Mouse (Mus musculus) forebrain, embryonic 12.5 days (tissue): ENCODE results near the gene Tekt5. TPM values are rescaled to one million over a fixed set of nuclear protein-coding genes. Genes with fewer than 3 reads are reported as not detected.
A peak's percentile ranks its signal among the peaks of the same experiment; 100 is the strongest.

Experiments
- ATAC-seq: fragments of 200-750 bp; cut with Nextera tagmentation; 2 replicates; pipeline ENCODE4 v1.8.0; 2017; ENCODE audit warnings: moderate TSS enrichment; ENCODE audit not compliant: low FRiP score
- H3K27ac ChIP-seq: fragments of 300-500 bp; sonication (generic); 2 replicates; pipeline ENCODE4 v1.5.1; 2016; ENCODE audit warnings: mild to moderate bottlenecking
- H3K27me3 ChIP-seq: fragments of 300-500 bp; sonication (generic); 2 replicates; pipeline ENCODE4 v1.6.1; 2016; ENCODE audit warnings: mild to moderate bottlenecking
- H3K36me3 ChIP-seq: fragments of 300-500 bp; sonication (generic); replicated peaks from 2 replicates; pipeline ENCODE4 v1.6.1; 2016; ENCODE audit warnings: mild to moderate bottlenecking
- H3K4me1 ChIP-seq: fragments of 300-500 bp; sonication (generic); 2 replicates; pipeline ENCODE4 v1.6.1; 2016
- H3K4me2 ChIP-seq: fragments of 300-500 bp; sonication (generic); 2 replicates; pipeline ENCODE4 v1.6.1; 2016; ENCODE audit warnings: mild to moderate bottlenecking, moderate library complexity
- H3K4me3 ChIP-seq: fragments of 300-500 bp; sonication (generic); replicated peaks from 2 replicates; pipeline ENCODE4 v1.5.1; 2016; ENCODE audit warnings: mild to moderate bottlenecking
- H3K9ac ChIP-seq: fragments of 300-500 bp; sonication (generic); 2 replicates; pipeline ENCODE4 v1.6.1; 2016; ENCODE audit warnings: mild to moderate bottlenecking
- H3K9me3 ChIP-seq: fragments of 300-500 bp; sonication (generic); 2 replicates; pipeline ENCODE4 v1.6.1; 2016
- WGBS: fragments of 180-500 bp; shearing (Covaris S2); methylation state at CpG from one replicate; pipeline ENCODE4 v1.1.7; 2016; 5-methylcytosine and 5-hydroxymethylcytosine counted together
- polyA plus RNA-seq: library from polyadenylated mRNA; unstranded; fragments of >200 nt; fragmentation: Nextera tagmentation; extraction: Ambion mirVana; gene quantifications from 2 replicates; pipeline ENCODE4 v1.2.1, GENCODE M21; 2016

The Tekt5 gene
- polyA plus RNA-seq: 0.14 and 0.18 TPM in 2 replicates

DNA sequence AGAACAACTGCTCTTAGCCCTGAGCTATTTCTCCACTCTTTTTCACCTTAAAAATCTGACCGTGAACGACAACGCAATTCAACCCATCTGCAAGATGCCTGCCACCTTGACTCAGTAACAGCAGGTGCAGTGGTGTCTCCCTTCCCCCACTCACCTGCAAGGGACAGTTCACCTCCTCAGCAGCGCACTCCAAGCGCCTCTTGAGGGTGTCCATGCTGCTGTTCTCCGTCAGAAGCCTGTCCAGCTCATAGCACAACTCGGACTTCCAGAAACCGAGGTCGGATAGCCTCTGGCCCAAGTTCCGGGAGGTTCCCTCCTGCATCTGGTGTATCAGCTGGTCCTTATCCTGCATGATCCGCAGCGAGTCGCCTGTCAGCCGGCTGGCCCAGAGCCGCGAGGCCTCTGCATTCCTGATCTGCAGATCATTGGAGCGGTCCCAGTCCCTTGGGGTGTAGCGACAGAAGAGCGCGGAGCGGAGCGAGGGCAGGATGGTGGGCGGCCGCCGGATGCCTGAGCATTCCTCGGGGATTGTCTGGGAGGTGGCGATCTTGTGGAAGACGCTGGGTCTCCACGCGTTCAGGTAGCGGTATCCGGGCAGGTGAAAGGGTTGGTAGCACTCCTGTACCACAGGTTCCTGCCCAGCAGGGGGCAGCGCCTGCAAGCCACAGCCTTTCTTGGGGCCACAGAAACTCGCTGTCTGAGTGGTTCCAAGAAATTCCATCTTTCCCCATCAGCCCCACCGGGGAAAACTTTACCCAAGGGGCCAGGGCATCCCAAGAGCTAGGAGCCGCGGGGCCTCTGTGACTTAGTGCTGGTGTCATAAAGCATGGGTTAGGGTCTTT, at the start of gene Tekt5:
Tekt5 (minus strand) TSS at position 792 of the 842 bp plus-strand sequence.
- Histone ChIP-seq H3K4me1 (peaks cover 6% of the 10 kb centered on the region; the same call in 1 of the 2 replicates), H3K27ac (no peak within 1 kb of the TSS), H3K4me2 (peak within 1 kb of the TSS; percentile 52), H3K9me3 (no peaks in the 10 kb centered on the region), H3K27me3 (peaks cover 22% of the 10 kb centered on the region), H3K4me3 (peak within 1 kb of the TSS; percentile 29), H3K36me3 (no peaks in the 10 kb centered on the region), H3K9ac (no peak within 1 kb of the TSS)
- 7% methylated on average over 37 of the region's 37 CpGs for WGBS
- no peak for ATAC-seq

DNA sequence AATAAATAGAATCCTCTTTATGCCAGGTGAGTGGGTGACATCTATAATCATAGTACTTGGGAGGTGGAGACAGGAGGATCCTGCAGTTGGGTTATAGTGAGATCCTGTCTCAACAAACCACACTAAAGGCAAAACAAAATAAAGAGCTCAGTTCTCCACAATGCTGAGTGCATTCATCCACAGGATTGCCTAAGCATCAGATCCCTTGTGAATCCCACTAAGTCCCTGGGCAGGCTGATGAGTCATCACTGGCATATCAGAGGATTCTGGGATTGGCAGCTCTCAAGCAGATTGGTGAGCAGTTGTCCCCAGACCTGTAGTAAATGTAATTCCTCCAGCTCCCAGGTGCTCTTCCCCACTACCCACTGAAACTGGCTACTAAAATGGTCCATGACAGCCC, 48.4 kb upstream of the Tekt5 start:
- Histone ChIP-seq H3K4me3 (no peak overlapping the region), H3K4me2 (no peak overlapping the region), H3K36me3 (no peaks in the 10 kb centered on the region), H3K27me3 (no peaks in the 10 kb centered on the region), H3K4me1 (peaks cover 33% of the 10 kb centered on the region), H3K27ac (no peak overlapping the region), H3K9ac (no peak overlapping the region), H3K9me3 (no peaks in the 10 kb centered on the region)
- no peak for ATAC-seq

DNA sequence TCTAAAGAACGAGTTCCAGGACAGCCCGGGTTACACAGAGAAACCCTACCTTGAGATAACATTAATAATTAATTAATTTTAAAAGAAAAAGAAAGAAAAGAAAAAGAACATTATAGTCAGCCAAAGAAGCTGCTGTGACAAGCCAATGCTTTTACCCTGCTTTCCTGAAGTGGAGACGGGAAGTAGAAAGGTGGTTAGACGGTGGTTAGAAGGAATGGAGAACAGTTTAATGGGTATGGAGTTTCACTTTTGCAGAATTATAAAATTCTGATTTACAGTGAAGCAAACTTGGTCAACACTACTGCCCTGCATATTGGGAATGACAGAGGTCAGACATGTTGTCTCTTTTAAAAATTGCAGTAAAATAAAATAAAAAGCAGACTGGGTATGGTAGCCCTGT, 46.5 kb upstream of the Tekt5 start:
- WGBS: 92% methylated on average over 4 of the region's 4 CpGs
- H3K4me1 ChIP-seq: peaks cover 25% of the 10 kb centered on the region
- ATAC-seq: no peak
- H3K9ac ChIP-seq: no peak overlapping the region
- H3K36me3 ChIP-seq: peaks cover 6% of the 10 kb centered on the region; the same call in 1 of the 2 replicates
- H3K27ac ChIP-seq: no peak overlapping the region
- no peak overlapping the region for H3K4me2 ChIP-seq
- no peaks in the 10 kb centered on the region for H3K27me3 ChIP-seq
- H3K4me3 ChIP-seq: no peak overlapping the region
- no peaks in the 10 kb centered on the region for H3K9me3 ChIP-seq

DNA sequence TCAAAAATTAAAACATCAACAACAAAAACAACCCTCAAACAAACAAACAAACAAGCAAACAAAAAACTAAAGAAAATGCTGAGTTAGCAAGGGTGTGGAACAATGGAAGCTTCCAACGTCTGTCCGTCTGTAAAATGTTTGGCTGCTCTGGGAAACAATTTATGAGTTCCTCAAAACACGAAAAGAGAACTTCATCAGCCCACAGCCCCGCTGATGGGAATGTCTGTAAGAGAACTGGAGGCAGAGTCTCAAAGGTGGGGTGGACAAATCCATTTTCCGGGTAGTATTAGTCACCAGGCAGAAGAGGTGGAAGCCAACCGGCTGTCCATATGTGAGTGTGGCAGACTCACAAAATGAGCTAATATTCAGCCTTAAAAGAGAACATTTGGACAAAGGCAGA, 46.0 kb upstream of the Tekt5 start:
- H3K36me3 ChIP-seq: peaks cover 6% of the 10 kb centered on the region; the same call in 1 of the 2 replicates
- no peak for ATAC-seq
- H3K4me3 ChIP-seq: no peak overlapping the region
- no peak overlapping the region for H3K9ac ChIP-seq
- no peaks in the 10 kb centered on the region for H3K27me3 ChIP-seq
- H3K4me2 ChIP-seq: no peak overlapping the region
- H3K9me3 ChIP-seq: no peaks in the 10 kb centered on the region
- 92% methylated on average over 6 of the region's 6 CpGs for WGBS
- no peak overlapping the region for H3K27ac ChIP-seq
- H3K4me1 ChIP-seq: peaks cover 20% of the 10 kb centered on the region

DNA sequence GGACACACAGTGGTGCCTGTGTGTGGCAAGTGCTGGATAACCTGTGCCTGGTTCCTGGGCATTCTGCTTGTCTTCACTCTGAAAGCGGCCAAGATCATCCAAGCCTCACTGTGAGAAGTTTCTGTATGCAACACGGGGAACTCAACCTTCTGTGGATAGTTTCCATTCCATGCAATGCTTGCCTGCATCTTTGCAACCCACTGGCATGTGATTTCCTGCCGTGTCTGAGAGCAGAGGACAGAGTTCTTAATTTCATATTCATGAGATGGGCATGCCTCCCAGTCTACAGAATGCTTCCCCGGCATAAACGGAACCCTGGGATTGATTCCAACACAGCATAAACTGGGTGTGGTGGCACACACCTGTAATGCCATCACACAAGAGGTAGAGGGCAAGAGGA, 42.8 kb upstream of the Tekt5 start:
- H3K4me2 ChIP-seq: no peak overlapping the region
- ATAC-seq: no peak
- H3K27ac ChIP-seq: no peak overlapping the region
- H3K36me3 ChIP-seq: peaks cover 6% of the 10 kb centered on the region; the same call in 1 of the 2 replicates
- no peaks in the 10 kb centered on the region for H3K9me3 ChIP-seq
- H3K4me3 ChIP-seq: no peak overlapping the region
- 91% methylated on average over 5 of the region's 5 CpGs for WGBS
- no peaks in the 10 kb centered on the region for H3K27me3 ChIP-seq
- H3K4me1 ChIP-seq: no peaks in the 10 kb centered on the region
- no peak overlapping the region for H3K9ac ChIP-seq

DNA sequence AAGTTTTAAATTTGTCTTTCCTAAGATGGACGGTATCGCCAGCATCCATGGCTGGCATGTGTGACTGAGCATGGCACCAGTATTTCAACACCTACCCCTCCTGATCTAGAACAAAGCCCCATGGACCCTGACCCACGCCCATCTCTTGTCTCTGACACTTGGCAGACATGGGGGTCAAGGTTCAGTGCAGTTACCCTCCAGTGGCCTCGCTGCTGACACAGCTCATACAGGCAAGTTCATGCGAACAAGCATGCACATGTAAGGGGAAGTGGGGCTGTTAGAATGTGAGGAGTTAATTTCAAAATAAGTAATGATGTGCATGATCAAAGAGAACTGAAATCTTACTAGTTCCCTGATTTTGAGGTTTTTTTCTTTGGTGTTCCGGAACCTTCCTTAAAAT, 40.9 kb upstream of the Tekt5 start:
- 92% methylated on average over 6 of the region's 6 CpGs for WGBS
- H3K9me3 ChIP-seq: no peaks in the 10 kb centered on the region
- no peaks in the 10 kb centered on the region for H3K27me3 ChIP-seq
- ATAC-seq: no peak
- no peak overlapping the region for H3K27ac ChIP-seq
- no peak overlapping the region for H3K4me3 ChIP-seq
- H3K9ac ChIP-seq: no peak overlapping the region
- H3K4me2 ChIP-seq: no peak overlapping the region
- peaks cover 10% of the 10 kb centered on the region for H3K36me3 ChIP-seq
- H3K4me1 ChIP-seq: no peaks in the 10 kb centered on the region

DNA sequence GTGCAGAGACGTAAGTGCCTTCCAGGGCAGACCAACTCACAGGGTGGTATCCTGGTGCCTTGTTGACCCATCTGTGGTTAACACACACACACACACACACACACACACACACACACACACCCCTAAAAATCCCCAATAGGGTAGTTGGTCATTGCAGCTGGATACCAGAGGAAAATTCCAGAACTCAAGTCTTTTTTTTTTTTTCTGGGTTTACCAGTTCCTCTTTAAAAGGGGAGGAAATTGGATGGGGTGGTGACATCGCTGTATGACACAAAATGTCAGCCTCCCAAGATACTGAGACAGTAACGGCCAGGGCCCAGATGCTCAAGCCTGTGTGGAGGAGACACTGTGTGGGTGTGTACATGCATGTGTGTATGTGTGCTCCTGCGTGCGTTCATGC, 38.1 kb upstream of the Tekt5 start:
- Histone ChIP-seq H3K9ac (no peak overlapping the region), H3K4me1 (no peaks in the 10 kb centered on the region), H3K4me3 (no peak overlapping the region), H3K36me3 (peaks cover 10% of the 10 kb centered on the region), H3K9me3 (no peaks in the 10 kb centered on the region), H3K27ac (no peak overlapping the region), H3K4me2 (no peak overlapping the region), H3K27me3 (no peaks in the 10 kb centered on the region)
- 90% methylated on average over 5 of the region's 5 CpGs for WGBS
- ATAC-seq: no peak

DNA sequence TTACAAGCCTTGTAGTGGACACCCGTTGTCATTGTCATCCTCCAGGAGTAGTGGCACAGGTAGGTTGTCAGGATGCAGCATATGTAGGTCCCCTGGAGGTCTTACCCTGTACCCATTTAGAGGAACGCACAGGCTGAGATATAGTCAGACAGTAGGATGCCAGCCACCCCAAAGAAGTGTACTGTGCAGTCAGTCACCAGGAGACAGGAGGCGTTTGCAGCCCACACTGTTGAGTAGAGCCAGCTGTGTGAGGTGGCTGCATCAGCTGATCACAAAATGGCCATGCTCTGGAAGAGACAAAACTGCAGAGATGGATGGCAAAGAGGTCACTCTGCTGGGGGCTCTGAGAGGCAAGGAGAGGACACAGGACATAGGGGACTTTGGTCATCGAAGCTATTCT, 37.1 kb upstream of the Tekt5 start:
- Histone ChIP-seq H3K27ac (no peak overlapping the region), H3K4me2 (no peak overlapping the region), H3K4me1 (no peaks in the 10 kb centered on the region), H3K4me3 (no peak overlapping the region), H3K9ac (no peak overlapping the region), H3K9me3 (no peaks in the 10 kb centered on the region), H3K27me3 (no peaks in the 10 kb centered on the region), H3K36me3 (peaks cover 8% of the 10 kb centered on the region)
- no peak for ATAC-seq
- 91% methylated on average over 4 of the region's 4 CpGs for WGBS

DNA sequence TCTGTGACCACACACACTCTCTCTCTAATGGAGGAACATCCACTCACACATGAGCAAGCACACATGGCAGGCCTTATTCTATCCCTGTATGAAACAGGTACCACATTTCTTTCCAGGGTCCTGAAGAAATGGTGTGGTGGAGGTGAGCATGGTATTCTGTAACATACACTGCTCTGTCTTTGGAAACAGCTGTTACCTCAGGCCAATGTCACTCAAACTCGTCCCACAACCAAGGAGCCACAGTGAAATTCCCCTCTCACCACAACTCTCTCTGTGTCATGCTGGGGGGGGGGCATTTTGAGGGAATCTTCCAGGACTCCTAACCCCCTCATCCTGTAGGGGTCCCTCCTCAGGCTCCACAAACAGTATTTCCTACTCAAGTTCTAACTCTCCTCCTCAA, 36.6 kb upstream of the Tekt5 start:
- 80% methylated on average over 1 of the region's 1 CpGs for WGBS

DNA sequence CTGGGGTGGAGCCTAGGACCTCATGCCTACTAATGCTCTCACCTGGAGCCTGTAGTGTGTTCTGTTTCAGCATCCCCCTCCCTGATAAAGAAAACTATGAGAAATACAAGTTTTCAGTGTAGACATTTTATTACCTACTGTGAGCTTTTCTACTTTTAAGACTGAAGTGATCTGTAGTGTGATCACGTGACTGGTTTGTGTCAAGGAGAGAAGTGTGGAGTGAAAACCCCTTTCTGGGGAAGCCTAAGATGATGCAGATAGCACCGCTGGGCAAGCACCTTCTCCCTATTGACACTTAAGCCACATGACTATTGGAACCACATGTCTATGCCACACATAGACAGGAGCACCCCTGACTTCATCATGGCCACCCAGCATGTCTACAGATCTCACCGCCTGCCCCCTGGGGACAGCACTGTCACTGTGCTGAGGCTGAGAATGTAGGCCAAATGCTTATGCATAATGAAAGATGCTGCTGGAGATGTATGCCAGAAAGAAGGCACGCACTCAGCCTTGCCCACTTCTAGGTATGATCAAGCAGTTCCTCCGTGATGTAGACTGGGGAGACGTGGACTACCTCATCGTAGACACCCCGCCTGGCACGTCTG, 25.3 kb upstream of the Tekt5 start:
- no peaks in the 10 kb centered on the region for H3K27me3 ChIP-seq
- 0 out of 2 replicates have a peak, but pooled peaks cover 5% of the 10 kb centered on the region for H3K9me3 ChIP-seq
- no peak for ATAC-seq
- 95% methylated on average over 9 of the region's 9 CpGs for WGBS
- H3K36me3 ChIP-seq: peaks cover 98% of the 10 kb centered on the region
- no peak overlapping the region for H3K4me3 ChIP-seq
- no peak overlapping the region for H3K4me2 ChIP-seq
- no peak overlapping the region for H3K9ac ChIP-seq
- H3K27ac ChIP-seq: no peak overlapping the region
- no peaks in the 10 kb centered on the region for H3K4me1 ChIP-seq

More for the DNA sequence above, 36.6 kb upstream of the Tekt5 start:
- Histone ChIP-seq H3K27me3 (no peaks in the 10 kb centered on the region), H3K27ac (no peak overlapping the region), H3K9ac (no peak overlapping the region), H3K4me3 (no peak overlapping the region), H3K36me3 (peaks cover 13% of the 10 kb centered on the region), H3K9me3 (no peaks in the 10 kb centered on the region), H3K4me2 (no peak overlapping the region), H3K4me1 (no peaks in the 10 kb centered on the region)
- ATAC-seq: no peak

DNA sequence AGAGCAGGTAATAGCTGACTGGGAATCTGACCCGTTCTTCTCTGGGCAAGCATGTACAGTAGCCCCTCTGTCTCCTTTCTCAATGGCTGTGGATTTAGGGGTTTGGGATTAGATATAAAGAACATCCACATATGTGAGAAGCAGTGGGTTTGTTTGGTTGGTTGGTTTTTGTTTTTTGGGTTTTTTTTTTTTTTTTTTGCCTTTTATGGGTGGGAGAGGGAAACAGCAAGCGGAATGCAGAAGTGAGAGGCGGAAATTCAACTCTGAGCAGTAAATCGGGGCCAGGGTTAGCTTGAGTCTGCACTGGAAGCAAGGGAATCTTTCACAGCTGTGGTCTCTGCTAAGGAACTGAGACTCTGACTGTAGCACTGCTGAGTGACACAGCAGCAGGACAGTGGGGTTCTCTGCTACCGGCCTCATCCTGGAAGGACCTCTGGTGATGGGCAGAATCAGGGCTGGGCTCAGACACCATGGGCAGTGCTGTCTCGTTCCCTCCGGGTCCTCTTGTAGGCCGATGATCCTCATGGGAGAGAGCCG, 22.5 kb upstream of the Tekt5 start:
- ATAC-seq: no peak
- WGBS: 93% methylated on average over 9 of the region's 9 CpGs
- peaks cover 3% of the 10 kb centered on the region for H3K4me1 ChIP-seq

DNA sequence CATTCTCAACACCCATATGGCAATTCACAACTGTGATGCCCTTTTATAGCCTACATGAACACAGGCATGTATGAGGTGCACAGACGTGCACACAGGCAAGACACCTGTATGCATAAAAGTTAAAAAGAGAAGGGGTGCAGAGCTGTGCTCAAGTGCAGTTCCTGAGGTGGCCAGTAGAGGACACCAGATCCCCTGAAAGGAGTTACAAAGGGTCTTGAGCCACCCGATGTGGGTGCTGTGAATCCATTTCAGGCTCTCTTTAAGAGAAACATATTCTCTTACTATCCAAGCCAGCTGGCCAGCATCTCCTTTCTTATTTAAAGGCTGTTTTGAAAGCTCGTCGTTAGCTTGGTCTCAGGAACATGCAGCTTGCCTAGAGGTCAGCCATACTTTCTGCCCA, 21.6 kb upstream of the Tekt5 start:
- 94% methylated on average over 4 of the region's 4 CpGs for WGBS
- no peak overlapping the region for H3K4me3 ChIP-seq
- peaks cover 81% of the 10 kb centered on the region for H3K36me3 ChIP-seq
- ATAC-seq: no peak
- H3K4me2 ChIP-seq: no peak overlapping the region
- H3K27me3 ChIP-seq: no peaks in the 10 kb centered on the region
- no peak overlapping the region for H3K27ac ChIP-seq
- H3K9ac ChIP-seq: no peak overlapping the region
- H3K4me1 ChIP-seq: peaks cover 9% of the 10 kb centered on the region
- H3K9me3 ChIP-seq: 0 out of 2 replicates have a peak, but pooled peaks cover 5% of the 10 kb centered on the region

More for the DNA sequence above, 22.5 kb upstream of the Tekt5 start:
- no peaks in the 10 kb centered on the region for H3K27me3 ChIP-seq
- no peak overlapping the region for H3K9ac ChIP-seq
- H3K36me3 ChIP-seq: peaks cover 91% of the 10 kb centered on the region
- H3K27ac ChIP-seq: no peak overlapping the region
- H3K9me3 ChIP-seq: 0 out of 2 replicates have a peak, but pooled peaks cover 5% of the 10 kb centered on the region
- H3K4me3 ChIP-seq: no peak overlapping the region
- no peak overlapping the region for H3K4me2 ChIP-seq
